Mouse (Mus musculus): ENCODE results near the gene Arhgap32. TPM values are rescaled to one million over a fixed set of nuclear protein-coding genes. Genes with fewer than 3 reads are reported as not detected.

The Arhgap32 gene
- total and polyA plus RNA-seq, 3 experiments, result 0.38 to 0.41 TPM; not detected in 1

DNA sequence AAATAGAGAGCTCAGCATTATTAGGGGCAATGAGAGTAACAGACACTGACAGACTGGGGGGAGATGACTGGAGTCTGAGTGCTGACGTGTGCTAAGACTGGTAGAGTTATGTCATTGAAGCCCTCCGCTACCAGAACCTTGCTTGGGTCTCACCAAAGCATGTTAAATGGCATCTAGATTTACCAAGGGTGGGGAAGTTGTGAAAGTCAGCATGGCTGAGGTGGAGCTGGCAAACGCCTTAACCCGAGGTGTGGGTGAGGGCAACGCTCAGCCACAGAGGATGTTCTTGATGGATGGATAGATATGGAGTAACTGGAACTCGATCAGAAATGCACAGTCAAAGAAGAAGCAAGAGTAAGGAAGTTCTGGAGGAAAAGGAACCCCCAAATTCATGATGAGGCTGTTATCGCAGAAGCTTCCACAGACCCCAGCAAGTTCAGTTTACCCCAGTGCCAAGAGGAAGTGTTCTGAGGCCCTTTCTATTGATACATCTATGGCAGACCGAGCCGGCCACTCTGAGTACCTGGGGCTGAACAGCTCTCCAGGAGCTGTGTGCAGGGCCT is 125.8 kb downstream of the Arhgap32 start:
- H3K4me2 ChIP-seq (ENCODE audit: insufficient read depth, low read depth, poor library complexity, severe bottlenecking), result no peak overlapping the region
- peaks cover 2% of the 10 kb centered on the region for H3K27me3 ChIP-seq (replicated peaks)
- no peak overlapping the region for H3K27ac ChIP-seq (ENCODE audit: insufficient read depth, low read depth)
- H3K4me3 ChIP-seq (replicated peaks in 1 of 3; ENCODE audit: low read depth in 2 of 3, low read length in 2 of 3, poor library complexity in 1 of 3), result no peak overlapping the region
- in situ Hi-C loops (cut with MboI; ENCODE audit: low pct_ligation_motif_present, low pct_unique_long_range_greater_than_20kb, low sequenced_read_pairs), result no loop called here
- no peaks in the 10 kb centered on the region for H3K79me2 ChIP-seq (replicated peaks; ENCODE audit: control insufficient read depth, extremely low read depth, insufficient read depth, poor library complexity, severe bottlenecking)
- H3K9me3 ChIP-seq (replicated peaks; ENCODE audit: low read length), result no peaks in the 10 kb centered on the region
- dilution Hi-C loops (cut with MboI; ENCODE audit: extremely low pct_ligation_motif_present, extremely low pct_unique_long_range_greater_than_20kb, low sequenced_read_pairs), result no loop called here
- 0 out of 4 replicates have a peak, but pooled peaks cover 0 to 3% of the 10 kb centered on the region in 2 experiments for H3K4me1 ChIP-seq (ENCODE audit: control insufficient read depth in 1 of 2, insufficient read depth in 2 of 2)
- no peaks in the 10 kb centered on the region for H3K36me3 ChIP-seq (replicated peaks in 1 of 2; ENCODE audit: control insufficient read depth in 1 of 2, insufficient read depth in 1 of 2, low read length in 1 of 2)
- TF ChIP-seq MAX (IDR thresholded peaks at IDR 0.05; ENCODE audit: low read length) (no peak), ETS1 (conservative IDR thresholded peaks at IDR 0.05; ENCODE audit: low read depth, low read length) (no peak), ELF1 (IDR thresholded peaks at IDR 0.05; ENCODE audit: low read depth, low read length) (no peak), USF2 (conservative IDR thresholded peaks at IDR 0.05; ENCODE audit: low read depth, low read length) (no peak), TBP (conservative IDR thresholded peaks at IDR 0.05; ENCODE audit: low read depth, low read length) (no peak), MAFK (IDR thresholded peaks at IDR 0.05; ENCODE audit: insufficient replicate concordance, low read length) (no peak), JUND (conservative IDR thresholded peaks at IDR 0.05; ENCODE audit: low read depth, low read length) (no peak), IRF4 (IDR thresholded peaks at IDR 0.05; ENCODE audit: low read depth, low read length) (no peak), POLR2AphosphoS2 (IDR thresholded peaks at IDR 0.05; ENCODE audit: low read depth, low read length) (no peak), PAX5 (IDR thresholded peaks at IDR 0.05; ENCODE audit: low read length) (no peak), POLR2A (IDR thresholded peaks at IDR 0.05; ENCODE audit: low read depth, low read length) (no peak), UBTF (IDR thresholded peaks at IDR 0.05; ENCODE audit: low read depth, low read length) (no peak), JUN (IDR thresholded peaks at IDR 0.05; ENCODE audit: insufficient read depth, low read depth, low read length) (no peak), GABPA (IDR thresholded peaks at IDR 0.05; ENCODE audit: insufficient replicate concordance, low read depth, low read length) (no peak), EP300 (IDR thresholded peaks at IDR 0.05; ENCODE audit: low read length) (no peak)
- H3K9ac ChIP-seq (ENCODE audit: insufficient read depth, low read depth), result no peak overlapping the region
- DNase-seq (ENCODE audit: extremely low read depth), result no peak

DNA sequence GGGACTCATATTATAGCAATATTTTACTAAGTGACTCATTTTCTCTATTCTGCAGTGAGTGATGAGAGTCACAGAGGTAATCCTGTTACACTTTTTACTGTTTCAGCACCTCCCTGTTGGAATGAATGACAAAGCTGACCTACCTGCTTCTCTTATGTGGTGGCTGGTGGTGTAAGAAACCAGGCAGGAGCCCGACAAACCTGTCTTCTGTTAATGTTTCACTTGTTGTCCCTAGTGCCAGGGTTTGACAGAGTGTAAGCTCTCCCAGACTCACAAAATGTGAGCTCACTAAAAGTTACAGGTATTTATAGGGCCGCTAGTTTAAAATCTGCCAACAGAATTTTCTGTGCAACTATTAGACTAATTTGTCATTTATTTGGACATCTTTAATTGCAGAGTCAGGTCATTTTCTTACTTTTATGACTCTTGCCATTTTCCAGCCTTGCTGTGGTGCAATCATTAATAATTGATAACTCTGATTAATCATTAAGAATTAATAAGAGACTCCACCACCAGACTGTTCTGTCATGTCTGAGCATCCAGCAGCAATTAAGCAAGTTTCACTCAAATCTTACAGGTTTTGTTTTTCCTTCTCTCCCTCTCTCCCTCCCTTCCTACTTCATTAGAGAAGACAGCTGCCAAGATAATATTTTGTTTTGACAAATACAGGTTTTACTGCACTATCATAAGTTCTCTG is 127.1 kb downstream of the Arhgap32 start:
- no peak overlapping the region for H3K4me2 ChIP-seq (ENCODE audit: insufficient read depth, low read depth, poor library complexity, severe bottlenecking)
- H3K27ac ChIP-seq (ENCODE audit: insufficient read depth, low read depth), result no peak overlapping the region
- no peaks in the 10 kb centered on the region for H3K9me3 ChIP-seq (replicated peaks; ENCODE audit: low read length)
- in situ Hi-C loops (cut with MboI; ENCODE audit: low pct_ligation_motif_present, low pct_unique_long_range_greater_than_20kb, low sequenced_read_pairs), result no loop called here
- no peaks in the 10 kb centered on the region for H3K79me2 ChIP-seq (replicated peaks; ENCODE audit: control insufficient read depth, extremely low read depth, insufficient read depth, poor library complexity, severe bottlenecking)
- TF ChIP-seq ZKSCAN1 (IDR thresholded peaks at IDR 0.05; ENCODE audit: borderline replicate concordance, low read depth, low read length), result no peak
- TF ChIP-seq POLR2A (IDR thresholded peaks at IDR 0.05; ENCODE audit: low read depth, low read length), result no peak
- no peak for TF ChIP-seq RCOR1 (conservative IDR thresholded peaks at IDR 0.05; ENCODE audit: low read depth, low read length)
- no peak for TF ChIP-seq EP300 (IDR thresholded peaks at IDR 0.05; ENCODE audit: low read length)
- no peak for TF ChIP-seq USF2 (conservative IDR thresholded peaks at IDR 0.05; ENCODE audit: low read depth, low read length)
- TF ChIP-seq IRF4 (IDR thresholded peaks at IDR 0.05; ENCODE audit: low read depth, low read length), result no peak
- no peak for TF ChIP-seq MAFK (IDR thresholded peaks at IDR 0.05; ENCODE audit: insufficient replicate concordance, low read length)
- TF ChIP-seq MXI1 (IDR thresholded peaks at IDR 0.05; ENCODE audit: low read depth, low read length), result no peak
- TF ChIP-seq HCFC1 (IDR thresholded peaks at IDR 0.05; ENCODE audit: low read depth, low read length), result no peak
- no peak for TF ChIP-seq TCF12 (IDR thresholded peaks at IDR 0.05; ENCODE audit: low read depth, low read length)
- TF ChIP-seq ZNF384 (IDR thresholded peaks at IDR 0.05; ENCODE audit: low read depth, low read length), result no peak
- no peak for TF ChIP-seq UBTF (IDR thresholded peaks at IDR 0.05; ENCODE audit: low read depth, low read length)
- TF ChIP-seq CHD2 (IDR thresholded peaks at IDR 0.05; ENCODE audit: low read length), result no peak
- TF ChIP-seq RAD21 (IDR thresholded peaks at IDR 0.05; ENCODE audit: low read depth, low read length), result no peak
- no peak for TF ChIP-seq TBP (conservative IDR thresholded peaks at IDR 0.05; ENCODE audit: low read depth, low read length)
- no peak for DNase-seq (ENCODE audit: extremely low read depth)
- peaks cover 2% of the 10 kb centered on the region for H3K27me3 ChIP-seq (replicated peaks)
- no peak overlapping the region for H3K4me3 ChIP-seq (replicated peaks in 1 of 3; ENCODE audit: low read depth in 2 of 3, low read length in 2 of 3, poor library complexity in 1 of 3)
- no peak overlapping the region for H3K9ac ChIP-seq (ENCODE audit: insufficient read depth, low read depth)
- 0 out of 4 replicates have a peak, but pooled peaks cover 0 to 3% of the 10 kb centered on the region in 2 experiments for H3K4me1 ChIP-seq (ENCODE audit: control insufficient read depth in 1 of 2, insufficient read depth in 2 of 2)
- dilution Hi-C loops (cut with MboI; ENCODE audit: extremely low pct_ligation_motif_present, extremely low pct_unique_long_range_greater_than_20kb, low sequenced_read_pairs), result no loop called here
- H3K36me3 ChIP-seq (replicated peaks in 1 of 2; ENCODE audit: control insufficient read depth in 1 of 2, insufficient read depth in 1 of 2, low read length in 1 of 2), result no peaks in the 10 kb centered on the region

Data from CH12.LX (cell line).